Mouse (Mus musculus) small intestine, adult 10 weeks (tissue): ENCODE data around the gene Slc22a5. TPM values are rescaled to one million over a fixed set of nuclear protein-coding genes. Genes with fewer than 3 reads are reported as not detected.

Experiments
- polyA plus RNA-seq: library from polyadenylated mRNA; stranded (reverse); fragments of 350-450 nt; fragmentation: Illumina TruSeq; extraction: RNeasy Lipid Tissue Mini Kit (QIAGEN cat#74804); gene quantifications from one replicate; pipeline ENCODE4 v1.2.3, GENCODE M21; 2014; ENCODE audit warnings: low replicate concordance

The Slc22a5 gene
- 54.4 TPM for polyA plus RNA-seq

DNA sequence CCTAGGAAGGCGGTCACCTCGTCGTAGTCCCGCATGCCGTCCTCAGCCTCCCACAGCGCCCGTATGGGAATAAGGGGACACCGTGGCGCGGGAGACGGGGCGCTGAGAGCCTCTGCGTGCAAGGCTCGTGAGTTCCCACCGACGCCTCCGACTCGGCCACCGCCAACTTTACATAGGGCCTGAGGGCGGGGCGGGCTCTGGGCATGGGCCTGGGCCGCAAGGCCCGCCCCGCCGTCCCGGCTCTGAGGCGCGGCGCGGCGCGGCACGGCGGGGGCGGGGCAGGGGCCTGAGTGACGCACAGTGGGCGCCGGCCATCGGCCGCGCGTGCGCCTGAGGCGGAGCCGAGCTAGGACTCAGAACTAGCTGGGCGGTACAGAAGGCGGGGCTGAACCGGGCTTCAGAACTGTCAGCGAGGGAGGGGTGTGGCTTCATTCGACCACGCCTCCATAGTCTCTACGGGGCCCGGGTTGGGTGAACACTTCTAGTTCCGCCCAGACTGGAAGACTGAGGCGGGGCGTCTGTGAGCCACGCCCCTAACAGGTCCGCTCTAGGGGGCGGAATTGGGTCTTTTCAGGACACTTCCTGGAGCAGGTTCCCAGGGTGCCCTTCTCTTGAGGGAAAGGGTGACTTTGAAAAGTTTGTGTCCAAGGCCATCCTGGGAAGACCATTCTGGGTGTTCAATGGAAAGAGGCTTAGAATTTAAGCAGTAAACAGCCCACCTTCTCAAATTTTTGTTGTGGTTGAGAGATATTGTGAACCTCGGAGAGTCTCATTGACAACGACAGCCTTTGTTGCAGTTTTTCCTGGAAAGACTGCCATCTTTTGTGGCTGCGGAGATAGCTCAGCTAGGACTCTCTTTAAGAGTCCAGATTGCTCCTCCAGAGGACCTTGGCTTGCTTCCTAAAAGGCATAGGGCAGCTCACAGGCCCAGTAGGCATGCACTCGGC lies at the start of gene Slc22a5:
Gene Slc22a5 (minus strand): TSS at position 156 of the 947 bp plus-strand sequence.

DNA sequence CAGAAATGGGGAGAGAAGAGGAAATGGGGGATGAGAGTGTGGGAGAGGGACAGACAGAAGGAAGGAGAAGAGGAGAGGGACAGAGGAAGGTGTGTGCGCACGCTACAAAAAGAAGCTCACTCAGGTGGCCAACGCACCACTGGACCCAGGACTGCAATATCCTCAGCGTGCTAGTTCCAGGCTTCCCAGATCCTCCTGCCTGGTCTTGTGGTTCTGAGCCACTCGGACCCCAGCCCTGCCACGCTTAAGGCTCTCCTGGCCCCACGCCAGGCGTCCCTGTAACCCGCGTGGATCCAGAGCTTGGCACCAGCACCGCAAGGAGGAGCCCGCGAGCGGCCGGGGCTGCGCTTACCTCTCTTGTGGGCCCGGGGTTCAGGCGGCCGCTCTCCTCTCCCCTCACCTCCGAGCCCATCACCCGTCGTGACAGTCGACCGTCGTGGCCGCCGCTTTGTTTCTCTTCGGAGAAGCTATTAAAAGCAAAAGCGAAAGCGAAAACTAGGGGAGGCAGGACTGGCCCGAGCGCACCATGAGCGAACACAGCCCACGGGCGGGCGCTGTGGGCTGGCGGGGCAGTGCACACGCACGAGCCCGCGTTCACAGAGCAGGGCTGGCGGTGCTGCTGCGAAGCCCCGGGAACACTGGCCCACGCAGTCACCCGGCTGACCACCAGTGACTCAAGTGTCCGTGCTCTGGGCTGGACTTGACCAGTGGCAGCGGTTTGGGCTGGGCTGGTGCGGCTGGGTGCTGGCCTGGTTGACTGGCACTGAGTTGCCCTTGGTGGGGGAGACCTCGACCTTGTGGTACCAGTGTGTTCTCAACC lies 32.5 kb downstream of the Slc22a5 start, which contains the start of gene Gm12216:
Gene Gm12216 (minus strand): TSS at position 496 of the 820 bp plus-strand sequence.

Other genes starting within 250 kb of the Slc22a5 start
- 21.9 TPM for gene Rad50, start 184.3 kb downstream of the Slc22a5 start, polyA plus RNA-seq
- gene Il5, start 170.9 kb downstream of the Slc22a5 start, polyA plus RNA-seq, result not detected
- 6.7 TPM for gene Irf1, start 121.6 kb downstream of the Slc22a5 start, polyA plus RNA-seq
- not detected for gene Gm17334, start 118.5 kb downstream of the Slc22a5 start, polyA plus RNA-seq
- gene Gm12216, start 32.4 kb downstream of the Slc22a5 start, polyA plus RNA-seq, result not detected
- gene Slc22a21, start 88.7 kb upstream of the Slc22a5 start, polyA plus RNA-seq, result 13.6 TPM
- gene Slc22a4, start 136.4 kb upstream of the Slc22a5 start, polyA plus RNA-seq, result 15.1 TPM
- gene Pdlim4, start 177.4 kb upstream of the Slc22a5 start, polyA plus RNA-seq, result not detected
- 0.63 TPM for gene P4ha2, start 208.4 kb upstream of the Slc22a5 start, polyA plus RNA-seq